Mouse (Mus musculus) induced T-regulatory cell, adult 2 months (primary cell): ENCODE data around the gene Grin2c.
A peak's percentile ranks its signal among the peaks of the same experiment; 100 is the strongest.

Source experiments
- DNase-seq: peaks from one replicate; pipeline ENCODE4 v3.0.0-alpha.2; 2012; ENCODE audit warnings: low read depth

Gene Grin2c

GRCm38 (mm10) chr11:115283486-115283765, 16.4 kb upstream of the Grin2c start:
- DNase-seq, result no peak

GRCm38 (mm10) chr11:115282723-115283485, 15.9 kb upstream of the Grin2c start:
- DNase-seq, result no peak

- DNase-seq, result no peak
These were observed 15.3 kb upstream of the Grin2c start for GRCm38 (mm10) chr11:115282295-115282694.

- peak; percentile 37 for DNase-seq
These were observed 12.7 kb upstream of the Grin2c start for GRCm38 (mm10) chr11:115279726-115280125.

GRCm38 (mm10) chr11:115278176-115278575, 11.1 kb upstream of the Grin2c start:
- DNase-seq, result no peak

GRCm38 (mm10) chr11:115277604-115277975, 10.5 kb upstream of the Grin2c start:
- DNase-seq, result no peak

- DNase-seq, result peak; percentile 100
These were observed 9.9 kb upstream of the Grin2c start, which contains the start of gene Fdxr for GRCm38 (mm10) chr11:115276780-115277603. Gene Fdxr (minus strand): TSS chr11:115277050.

- peak; percentile 33 for DNase-seq
These were observed 8.9 kb upstream of the Grin2c start for GRCm38 (mm10) chr11:115275954-115276353.

GRCm38 (mm10) chr11:115275509-115275908, 8.5 kb upstream of the Grin2c start:
- DNase-seq, result peak; percentile 52

- DNase-seq, result no peak
These were observed 7.7 kb upstream of the Grin2c start for GRCm38 (mm10) chr11:115274771-115275170.

GRCm38 (mm10) chr11:115274178-115274577, 7.1 kb upstream of the Grin2c start:
- DNase-seq, result no peak

- DNase-seq, result no peak
These were observed 6.7 kb upstream of the Grin2c start for GRCm38 (mm10) chr11:115273735-115274134.

- no peak for DNase-seq
These were observed 6.0 kb upstream of the Grin2c start for GRCm38 (mm10) chr11:115272894-115273498.

- no peak for DNase-seq
These were observed 4.4 kb upstream of the Grin2c start for GRCm38 (mm10) chr11:115271481-115271880.

- no peak for DNase-seq
These were observed 4.0 kb upstream of the Grin2c start for GRCm38 (mm10) chr11:115271052-115271451.

- DNase-seq, result peak; percentile 79
These were observed 3.3 kb upstream of the Grin2c start for GRCm38 (mm10) chr11:115270148-115270861.

GRCm38 (mm10) chr11:115269330-115270066, 2.5 kb upstream of the Grin2c start:
- no peak for DNase-seq

GRCm38 (mm10) chr11:115267958-115268357, 915 bp upstream of the Grin2c start:
- no peak for DNase-seq

GRCm38 (mm10) chr11:115266400-115266778, 654 bp downstream of the Grin2c start:
- DNase-seq, result no peak

GRCm38 (mm10) chr11:115265771-115266399, 1.2 kb downstream of the Grin2c start:
- peak; percentile 51 for DNase-seq
